Mouse (Mus musculus) MEL (cell line): ENCODE measurements at regions not wholly inside any gene's neighbourhood (a gene's known extent, or its start where the extent isn't known, plus 50 kb on each side); places are given as distances from the start of the nearest gene placed in this dataset.

ENCODE experiments used
- DNase-seq: peaks from one replicate; pipeline ENCODE4 v3.0.0; 2011; ENCODE audit warnings: low read depth, low spot score
- H3K27ac ChIP-seq: 2 replicates; pipeline ENCODE4 v1.5.1; 2012; ENCODE audit warnings: low read depth, mild to moderate bottlenecking, control low read depth, low read length, moderate library complexity; ENCODE audit not compliant: control insufficient read depth
- H3K27me3 ChIP-seq, 2 experiments: fragments of 150-350 bp in 1 of 2; sonication (generic) in 1 of 2; 2 replicates each; pipeline ENCODE4 v1.6.1; 2012; ENCODE audit warnings: low read length in 2 of 2, mild to moderate bottlenecking in 2 of 2, improper control_type of control experiment in 1 of 2, moderate library complexity in 1 of 2; ENCODE audit not compliant: insufficient read depth in 2 of 2, control insufficient read depth in 1 of 2
- H3K36me3 ChIP-seq, 2 experiments: 2 replicates each; pipeline ENCODE4 v1.6.1; 2012 to 2014; ENCODE audit warnings: low read length in 2 of 2, improper control_type of control experiment in 1 of 2, inconsistent platforms in 1 of 2, mild to moderate bottlenecking in 1 of 2; ENCODE audit not compliant: insufficient read depth in 2 of 2, control insufficient read depth in 1 of 2
- H3K4me1 ChIP-seq, 2 experiments: fragments of 150-350 bp in 1 of 2; sonication (generic) in 1 of 2; 2 replicates each; pipeline ENCODE4 v1.6.1; 2012; ENCODE audit warnings: low read length in 2 of 2, improper control_type of control experiment in 1 of 2, mild to moderate bottlenecking in 1 of 2; ENCODE audit not compliant: insufficient read depth in 2 of 2, control insufficient read depth in 1 of 2
- H3K4me3 ChIP-seq, 2 experiments: fragments of 150-350 bp in 1 of 2; sonication (generic) in 1 of 2; 2 replicates each; pipeline ENCODE4 v1.5.1; 2012; ENCODE audit warnings: low read depth in 2 of 2, low read length in 2 of 2, mild to moderate bottlenecking in 2 of 2, moderate library complexity in 2 of 2, control low read depth in 1 of 2, improper control_type of control experiment in 1 of 2; ENCODE audit not compliant: control insufficient read depth in 1 of 2, insufficient read depth in 1 of 2
- H3K79me2 ChIP-seq: 2 replicates; pipeline ENCODE4 v1.6.1; 2012; ENCODE audit warnings: mild to moderate bottlenecking, low read length, moderate library complexity; ENCODE audit not compliant: control insufficient read depth, poor library complexity, insufficient read depth
- H3K9ac ChIP-seq: 2 replicates; pipeline ENCODE4 v1.6.1; 2012; ENCODE audit warnings: low read depth, mild to moderate bottlenecking, control low read depth, low read length, moderate library complexity; ENCODE audit not compliant: control insufficient read depth, poor library complexity, severe bottlenecking
- H3K9me3 ChIP-seq: fragments of 150-350 bp; sonication (generic); replicated peaks from 2 replicates; pipeline ENCODE4 v1.6.1; 2012; ENCODE audit warnings: mild to moderate bottlenecking, low read length, improper control_type of control experiment, moderate library complexity; ENCODE audit not compliant: insufficient read depth
- CHD2 ChIP-seq: IDR thresholded peaks from 2 replicates; pipeline ENCODE4 v1.6.1; 2011; ENCODE audit warnings: low read length, improper control_type of control experiment
- CTCF ChIP-seq, 3 experiments: IDR thresholded peaks in 2 of 3; conservative IDR thresholded peaks in 1 of 3; 2 replicates each; pipeline ENCODE4 v1.5.1; 2011 to 2012; ENCODE audit warnings: low read length in 3 of 3, low read depth in 2 of 3, mild to moderate bottlenecking in 2 of 3, improper control_type of control experiment in 1 of 3, inconsistent platforms in 1 of 3, mixed read lengths in 1 of 3, moderate library complexity in 1 of 3; ENCODE audit not compliant: control insufficient read depth in 1 of 3, insufficient read depth in 1 of 3, poor library complexity in 1 of 3, severe bottlenecking in 1 of 3
- E2F4 ChIP-seq: IDR thresholded peaks from 2 replicates; pipeline ENCODE4 v1.6.1; 2011; ENCODE audit warnings: low read depth, low read length, improper control_type of control experiment, borderline replicate concordance
- GABPA ChIP-seq: IDR thresholded peaks from 2 replicates; pipeline ENCODE4 v1.6.1; 2012; ENCODE audit warnings: low read depth, mild to moderate bottlenecking, inconsistent platforms, low read length, improper control_type of control experiment, moderate library complexity
- JUND ChIP-seq: IDR thresholded peaks from 2 replicates; pipeline ENCODE4 v1.6.1; 2011; ENCODE audit warnings: low read depth, mild to moderate bottlenecking, improper control_type of control experiment, low read length
- KAT2A ChIP-seq: conservative IDR thresholded peaks from 2 replicates; pipeline ENCODE4 v1.6.1; 2012; ENCODE audit warnings: low read depth, low read length, improper control_type of control experiment, inconsistent platforms
- MAZ ChIP-seq: IDR thresholded peaks from 2 replicates; pipeline ENCODE4 v1.6.1; 2012; ENCODE audit warnings: low read depth, mild to moderate bottlenecking, inconsistent platforms, low read length, improper control_type of control experiment
- MYB ChIP-seq: IDR thresholded peaks from 2 replicates; pipeline ENCODE4 v1.6.1; 2011; ENCODE audit warnings: mild to moderate bottlenecking, low read depth, low read length, improper control_type of control experiment
- POLR2A ChIP-seq, 2 experiments: IDR thresholded peaks; 2 replicates each; pipeline ENCODE4 v1.6.1; 2011 to 2012; ENCODE audit warnings: low read length in 2 of 2, mild to moderate bottlenecking in 2 of 2, control low read depth in 1 of 2, improper control_type of control experiment in 1 of 2, low read depth in 1 of 2, moderate library complexity in 1 of 2; ENCODE audit not compliant: control insufficient read depth in 1 of 2, insufficient read depth in 1 of 2, poor library complexity in 1 of 2
- POLR2AphosphoS5 ChIP-seq: IDR thresholded peaks from 2 replicates; pipeline ENCODE4 v1.6.1; 2012; ENCODE audit warnings: low read depth, borderline replicate concordance, mild to moderate bottlenecking, inconsistent platforms, low read length, moderate library complexity, mixed read lengths
- RCOR1 ChIP-seq: IDR thresholded peaks from 2 replicates; pipeline ENCODE4 v1.6.1; 2012; ENCODE audit warnings: low read depth, mild to moderate bottlenecking, inconsistent platforms, low read length, improper control_type of control experiment
- SIN3A ChIP-seq: IDR thresholded peaks from 2 replicates; pipeline ENCODE4 v1.6.1; 2012; ENCODE audit warnings: low read length, improper control_type of control experiment, inconsistent platforms
- TCF12 ChIP-seq: IDR thresholded peaks from 2 replicates; pipeline ENCODE4 v1.6.1; 2014; ENCODE audit warnings: low read depth, mild to moderate bottlenecking, inconsistent platforms, low read length, improper control_type of control experiment, moderate library complexity
- UBTF ChIP-seq: IDR thresholded peaks from 2 replicates; pipeline ENCODE4 v1.6.1; 2012; ENCODE audit warnings: low read depth, mild to moderate bottlenecking, inconsistent platforms, low read length, improper control_type of control experiment, moderate library complexity, borderline replicate concordance; ENCODE audit not compliant: insufficient read depth
- USF2 ChIP-seq, 2 experiments: IDR thresholded peaks; 2 replicates each; pipeline ENCODE4 v1.6.1; 2011 to 2012; ENCODE audit warnings: improper control_type of control experiment in 2 of 2, low read length in 2 of 2, borderline replicate concordance in 1 of 2, inconsistent platforms in 1 of 2, low read depth in 1 of 2, mild to moderate bottlenecking in 1 of 2; ENCODE audit not compliant: insufficient read depth in 1 of 2
- ZMIZ1 ChIP-seq: IDR thresholded peaks from 2 replicates; pipeline ENCODE4 v1.6.1; 2012; ENCODE audit warnings: low read depth, mild to moderate bottlenecking, inconsistent platforms, low read length, improper control_type of control experiment, moderate library complexity

- DNase-seq: no peak
- H3K4me1 ChIP-seq: no peaks in the 10 kb centered on the region
- H3K27ac ChIP-seq: no peak overlapping the region
- no peaks in the 10 kb centered on the region for H3K27me3 ChIP-seq
- H3K9me3 ChIP-seq: no peaks in the 10 kb centered on the region
- H3K79me2 ChIP-seq: no peaks in the 10 kb centered on the region
- no peak overlapping the region for H3K9ac ChIP-seq
- no peaks in the 10 kb centered on the region for H3K36me3 ChIP-seq
- H3K4me3 ChIP-seq: no peak overlapping the region
- TF ChIP-seq USF2 (IDR thresholded peaks at IDR 0.05; ENCODE audit: borderline replicate concordance in 1 of 2, insufficient read depth in 1 of 2, low read depth in 1 of 2, low read length in 2 of 2) (no peak), KAT2A (no peak), ZMIZ1 (no peak), JUND (no peak), POLR2AphosphoS5 (no peak), SIN3A (no peak), TCF12 (no peak), MAZ (no peak), POLR2A (IDR thresholded peaks at IDR 0.05; ENCODE audit: control insufficient read depth in 1 of 2, insufficient read depth in 1 of 2, low read depth in 1 of 2, low read length in 2 of 2, poor library complexity in 1 of 2) (no peak), UBTF (no peak), GABPA (no peak), MYB (no peak)
Measured at GRCm38 (mm10) chr14:110015126-110015525, 739.8 kb downstream of the Slitrk6 start.

GRCm38 (mm10) chr14:110013229-110013628 is 741.7 kb downstream of the Slitrk6 start:
- no peak for TF ChIP-seq CHD2
- no peak for TF ChIP-seq RCOR1
- TF ChIP-seq UBTF: no peak
- no peak for TF ChIP-seq CTCF (IDR thresholded peaks at IDR 0.05 in 2 of 3, conservative IDR thresholded peaks at IDR 0.05 in 1 of 3; ENCODE audit: control insufficient read depth in 1 of 3, insufficient read depth in 1 of 3, low read depth in 2 of 3, low read length in 3 of 3, poor library complexity in 1 of 3, severe bottlenecking in 1 of 3)
- no peak overlapping the region for H3K4me3 ChIP-seq

GRCm38 (mm10) chr14:110007159-110007558 is 747.8 kb downstream of the Slitrk6 start:
- H3K27me3 ChIP-seq: no peaks in the 10 kb centered on the region
- no peaks in the 10 kb centered on the region for H3K9me3 ChIP-seq
- H3K9ac ChIP-seq: no peak overlapping the region
- no peak for DNase-seq
- no peak for TF ChIP-seq E2F4
- no peak for TF ChIP-seq MAZ
- TF ChIP-seq JUND: no peak
- no peak for TF ChIP-seq SIN3A
- H3K4me3 ChIP-seq: no peak overlapping the region
- no peaks in the 10 kb centered on the region for H3K36me3 ChIP-seq
- no peak overlapping the region for H3K27ac ChIP-seq
- H3K79me2 ChIP-seq: no peaks in the 10 kb centered on the region
- no peaks in the 10 kb centered on the region for H3K4me1 ChIP-seq

More at GRCm38 (mm10) chr14:110013229-110013628, 741.7 kb downstream of the Slitrk6 start:
- DNase-seq: no peak
- Histone ChIP-seq H3K27ac (no peak overlapping the region), H3K36me3 (no peaks in the 10 kb centered on the region), H3K27me3 (no peaks in the 10 kb centered on the region), H3K79me2 (no peaks in the 10 kb centered on the region), H3K9ac (no peak overlapping the region), H3K9me3 (no peaks in the 10 kb centered on the region), H3K4me1 (no peaks in the 10 kb centered on the region)
